Mouse (Mus musculus) ES-Bruce4 (cell line): ENCODE data around the gene 4930438A08Rik. TPM values are rescaled to one million over a fixed set of nuclear protein-coding genes. Genes with fewer than 3 reads are reported as not detected.
"Not testable (repeated sequence)": the region's sequence is repeated elsewhere in the genome, so short reads cannot be mapped to it uniquely, and the experiment has no call there.

Experiments
- H3K27ac ChIP-seq: 2 replicates; pipeline ENCODE4 v1.5.1; 2012; ENCODE audit warnings: low read length, inconsistent platforms; ENCODE audit not compliant: insufficient read depth
- H3K27me3 ChIP-seq: 2 replicates; pipeline ENCODE4 v1.6.1; 2012; ENCODE audit warnings: mild to moderate bottlenecking, low read length, inconsistent platforms; ENCODE audit not compliant: control insufficient read depth, poor library complexity, insufficient read depth, severe bottlenecking
- H3K36me3 ChIP-seq: 2 replicates; pipeline ENCODE4 v1.6.1; 2012; ENCODE audit warnings: inconsistent platforms, mild to moderate bottlenecking, low read length, moderate library complexity; ENCODE audit not compliant: control insufficient read depth, poor library complexity, insufficient read depth, severe bottlenecking
- H3K4me1 ChIP-seq: one replicate; pipeline ENCODE4 v1.8.1; 2011; ENCODE audit warnings: low read length; ENCODE audit not compliant: control insufficient read depth, insufficient read depth
- H3K4me3 ChIP-seq: 2 replicates; pipeline ENCODE4 v1.5.1; 2011; ENCODE audit warnings: low read depth, mild to moderate bottlenecking, low read length
- H3K9ac ChIP-seq: 2 replicates; pipeline ENCODE4 v1.6.1; 2012; ENCODE audit warnings: low read depth, mild to moderate bottlenecking, inconsistent platforms; ENCODE audit not compliant: poor library complexity, severe bottlenecking
- H3K9me3 ChIP-seq: replicated peaks from 2 replicates; pipeline ENCODE4 v1.6.1; 2012; ENCODE audit warnings: mild to moderate bottlenecking, low read length, inconsistent platforms; ENCODE audit not compliant: control insufficient read depth, poor library complexity, insufficient read depth, severe bottlenecking
- CTCF ChIP-seq: IDR thresholded peaks from one replicate; pipeline ENCODE4 v1.8.1; 2011; ENCODE audit warnings: low read depth, low read length
- EP300 ChIP-seq: IDR thresholded peaks from 2 replicates; pipeline ENCODE4 v1.6.1; 2011; ENCODE audit warnings: low read depth, low read length; ENCODE audit not compliant: insufficient read depth
- POLR2A ChIP-seq: IDR thresholded peaks from one replicate; pipeline ENCODE4 v1.8.1; 2011; ENCODE audit warnings: low read length; ENCODE audit not compliant: insufficient read depth
- polyA plus RNA-seq: library from polyadenylated mRNA; stranded (reverse); fragments of >200 nt; gene quantifications from 2 replicates; pipeline ENCODE4 v1.2.4, GENCODE M21; 2011; ENCODE audit warnings: low read depth; ENCODE audit not compliant: missing spikeins, insufficient read depth, insufficient read length

The 4930438A08Rik gene
- polyA plus RNA-seq, 1 experiment = not detected

DNA sequence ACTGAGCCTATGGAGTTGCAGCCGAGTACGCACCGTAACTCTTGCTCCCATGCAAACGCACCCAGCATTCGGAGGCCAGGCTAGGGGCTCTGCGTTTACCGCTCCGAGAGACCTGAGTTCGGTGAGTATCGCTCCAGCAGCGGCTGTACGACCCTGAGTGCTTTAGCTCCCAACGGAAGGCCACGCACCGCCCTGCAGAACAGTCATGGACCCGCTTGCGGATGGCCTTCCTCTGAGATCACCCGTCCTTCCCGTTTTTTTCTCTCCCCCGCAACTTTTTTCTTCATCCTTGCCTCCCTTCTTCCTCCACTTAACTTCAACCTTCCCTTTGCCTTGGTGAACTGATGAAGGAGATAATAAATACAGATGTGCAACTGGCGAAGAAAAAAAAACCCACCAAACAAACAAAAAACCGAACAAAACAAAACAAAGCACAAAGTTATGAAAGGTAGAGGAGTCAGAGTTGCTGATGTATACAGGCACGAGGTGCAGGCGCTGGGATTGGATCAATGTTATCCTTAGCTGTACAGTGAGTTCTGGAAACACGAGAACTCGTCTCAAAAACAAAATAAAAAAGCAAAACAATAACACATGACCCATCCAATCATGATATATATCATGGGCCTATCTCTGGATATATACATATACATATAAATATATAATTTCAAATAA is 28.3 kb downstream of the 4930438A08Rik start:
- no peaks in the 10 kb centered on the region for H3K4me1 ChIP-seq
- peak overlapping the region; percentile 14; the same call in 1 of the 2 replicates for H3K27ac ChIP-seq
- H3K9ac ChIP-seq = peak overlapping the region; percentile 39
- no peaks in the 10 kb centered on the region; the same call in 1 of the 2 replicates for H3K27me3 ChIP-seq
- no peaks in the 10 kb centered on the region for H3K9me3 ChIP-seq
- H3K36me3 ChIP-seq = no peaks in the 10 kb centered on the region
- H3K4me3 ChIP-seq = peak overlapping the region; percentile 72
- TF ChIP-seq EP300 = no peak
- no peak for TF ChIP-seq POLR2A
- TF ChIP-seq CTCF = no peak

DNA sequence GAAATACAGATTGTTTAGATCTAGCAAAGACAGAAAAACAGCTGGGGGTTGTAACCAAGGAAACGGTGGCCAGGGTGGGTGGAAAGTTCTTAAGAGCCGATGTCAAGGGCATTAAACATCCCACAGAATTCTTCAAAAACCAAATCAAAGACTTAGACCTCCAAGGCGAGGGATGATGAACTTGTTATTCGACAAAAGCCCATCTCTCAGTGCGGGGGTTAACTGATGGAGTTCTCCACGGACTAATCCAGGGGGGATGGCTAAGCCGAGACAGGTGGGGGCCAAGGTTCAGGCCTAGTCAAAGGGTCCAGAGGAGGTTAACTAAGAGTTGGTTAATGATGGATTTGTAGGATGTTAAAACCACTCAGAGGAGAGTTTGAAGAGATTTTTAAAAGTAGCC is 29.0 kb downstream of the 4930438A08Rik start:
- peak overlapping the region; percentile 11; the same call in 1 of the 2 replicates for H3K4me3 ChIP-seq
- H3K36me3 ChIP-seq = no peaks in the 10 kb centered on the region; the same call in 1 of the 2 replicates
- H3K9ac ChIP-seq = no peak overlapping the region
- H3K27ac ChIP-seq = no peak overlapping the region
- no peaks in the 10 kb centered on the region for H3K4me1 ChIP-seq
- no peaks in the 10 kb centered on the region for H3K9me3 ChIP-seq
- no peak for TF ChIP-seq POLR2A
- TF ChIP-seq CTCF = no peak
- no peak for TF ChIP-seq EP300
- no peaks in the 10 kb centered on the region for H3K27me3 ChIP-seq

DNA sequence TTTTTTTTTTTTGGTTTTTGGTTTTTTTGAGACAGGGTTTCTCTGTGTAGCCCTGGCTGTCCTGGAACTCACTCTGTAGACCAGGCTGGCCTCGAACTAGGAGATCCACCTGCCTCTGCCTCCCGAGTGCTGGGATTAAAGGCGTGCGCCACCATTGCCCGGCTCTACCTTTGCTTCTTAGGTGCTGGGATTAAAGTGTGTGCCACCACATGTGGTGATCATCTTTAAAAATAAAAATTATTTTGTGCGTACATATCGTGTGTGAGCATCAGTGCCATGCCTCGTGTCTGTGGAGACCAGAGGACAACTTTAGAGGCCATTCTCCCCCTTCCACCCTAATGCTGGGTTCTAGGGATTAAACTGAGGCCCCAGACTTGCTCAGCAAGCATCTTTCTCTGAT is 30.7 kb downstream of the 4930438A08Rik start:
- not testable (repeated sequence) for H3K9ac ChIP-seq, H3K27ac ChIP-seq, H3K4me1 ChIP-seq, H3K27me3 ChIP-seq, H3K4me3 ChIP-seq, H3K9me3 ChIP-seq, H3K36me3 ChIP-seq

DNA sequence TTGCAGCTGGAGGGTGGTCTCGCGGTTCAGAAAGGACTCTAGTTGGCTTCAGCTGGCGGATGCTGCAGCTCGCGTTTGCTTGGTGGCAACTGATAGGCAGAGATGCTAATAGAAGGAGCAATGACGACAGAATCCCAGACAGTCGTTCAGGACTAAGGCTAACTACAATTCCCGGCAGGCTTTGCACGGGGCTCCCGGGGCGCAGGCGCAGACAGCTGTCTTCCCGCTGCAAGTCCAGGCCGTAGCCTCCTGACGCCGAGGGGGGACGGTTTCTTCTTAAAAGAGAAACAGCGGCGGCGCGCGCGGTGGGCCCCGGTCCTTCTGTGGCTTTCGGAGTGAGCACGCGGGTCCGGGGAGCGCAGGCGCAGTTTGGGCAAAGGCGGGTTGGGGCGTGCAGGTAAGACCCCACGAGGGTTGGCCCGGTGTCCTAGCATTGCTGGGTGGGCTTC is 32.3 kb downstream of the 4930438A08Rik start, which contains the start of gene Zfp692:
Gene Zfp692, plus strand, starts transcription at position 210 of the 449 bp plus-strand sequence.
- no peaks in the 10 kb centered on the region for H3K27me3 ChIP-seq
- peak within 1 kb of the TSS; percentile 75 for H3K4me3 ChIP-seq
- TF ChIP-seq POLR2A (no peak), CTCF (no peak), EP300 (no peak)
- peak within 1 kb of the TSS; percentile 76 for H3K9ac ChIP-seq
- no peak within 1 kb of the TSS for H3K27ac ChIP-seq
- no peaks in the 10 kb centered on the region for H3K4me1 ChIP-seq
- peaks cover 9% of the 10 kb centered on the region for H3K36me3 ChIP-seq
- H3K9me3 ChIP-seq = no peaks in the 10 kb centered on the region

DNA sequence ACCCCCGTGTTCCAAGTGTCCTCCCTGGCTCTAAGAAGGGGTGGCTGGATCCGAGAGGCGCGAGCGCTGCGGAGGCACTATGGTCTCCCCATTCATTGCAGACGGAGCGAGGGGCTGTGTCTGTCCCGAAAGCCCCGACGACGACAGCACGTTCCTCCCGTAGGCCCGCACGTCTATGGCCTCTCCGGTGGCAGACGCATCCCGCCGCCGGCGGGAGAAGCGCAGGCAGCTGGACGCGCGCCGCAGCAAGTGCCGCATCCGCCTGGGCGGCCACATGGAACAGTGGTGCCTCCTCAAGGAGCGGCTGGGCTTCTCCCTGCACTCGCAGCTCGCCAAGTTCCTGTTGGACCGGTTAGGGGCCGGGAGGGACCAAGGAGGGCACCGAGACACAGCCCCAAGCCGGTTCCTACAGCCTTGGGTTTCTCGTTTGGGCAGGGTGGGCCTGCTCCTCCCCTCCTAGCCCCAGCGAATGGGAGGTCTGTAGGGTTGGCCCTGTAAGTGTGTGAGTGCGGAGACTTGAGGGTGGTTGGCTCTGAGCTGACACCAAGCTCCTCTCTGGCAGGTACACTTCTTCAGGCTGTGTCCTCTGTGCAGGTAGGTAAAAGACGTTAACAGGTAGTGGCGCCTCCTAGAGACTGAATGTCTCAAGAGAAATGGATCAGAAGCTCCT is 32.9 kb downstream of the 4930438A08Rik start:
- H3K27ac ChIP-seq = no peak overlapping the region
- TF ChIP-seq CTCF (peak; percentile 23), EP300 (no peak)
- H3K4me3 ChIP-seq = peak overlapping the region; percentile 75
- H3K9ac ChIP-seq = peak overlapping the region; percentile 76
- no peaks in the 10 kb centered on the region for H3K27me3 ChIP-seq
- H3K36me3 ChIP-seq = peaks cover 9% of the 10 kb centered on the region
- no peaks in the 10 kb centered on the region for H3K4me1 ChIP-seq
- H3K9me3 ChIP-seq = no peaks in the 10 kb centered on the region

DNA sequence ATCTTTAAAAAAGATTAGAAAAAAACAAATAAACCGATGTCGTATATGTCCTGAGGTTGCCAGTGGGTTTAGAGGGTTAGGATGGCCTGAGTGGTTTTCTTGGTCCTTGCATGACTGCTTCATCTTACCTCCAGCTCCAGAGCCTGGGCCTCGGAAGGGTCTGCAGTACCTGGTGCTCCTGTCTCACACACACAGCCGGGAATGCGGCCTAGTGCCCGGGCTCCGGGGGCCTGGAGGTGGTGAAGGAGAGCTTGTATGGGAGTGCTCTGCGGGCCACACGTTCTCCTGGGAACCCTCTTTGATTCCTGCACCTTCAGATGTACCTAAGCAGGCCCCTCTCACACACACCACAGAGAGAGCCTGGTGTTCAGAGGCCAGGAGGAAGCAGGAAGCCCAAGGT is 34.1 kb downstream of the 4930438A08Rik start:
- TF ChIP-seq EP300 = no peak
- H3K9ac ChIP-seq = no peak overlapping the region

More for the DNA sequence above, 34.1 kb downstream of the 4930438A08Rik start:
- Histone ChIP-seq H3K4me3 (no peak overlapping the region), H3K27me3 (no peaks in the 10 kb centered on the region), H3K9me3 (no peaks in the 10 kb centered on the region), H3K36me3 (peaks cover 9% of the 10 kb centered on the region), H3K27ac (no peak overlapping the region), H3K4me1 (no peaks in the 10 kb centered on the region)
